Mouse (Mus musculus) E14TG2a.4 (cell line): ENCODE data around the gene Lrguk.

ENCODE experiments used
- H3K27me3 ChIP-seq: 2 replicates; pipeline ENCODE4 v1.6.1; 2014; ENCODE audit warnings: low read length, control low read depth; ENCODE audit not compliant: insufficient read depth
- H3K36me3 ChIP-seq: 2 replicates; pipeline ENCODE4 v1.6.1; 2014; ENCODE audit warnings: low read length, control low read depth; ENCODE audit not compliant: insufficient read depth
- H3K4me1 ChIP-seq: replicated peaks from 2 replicates; pipeline ENCODE4 v1.6.1; 2014; ENCODE audit warnings: low read depth, low read length, control low read depth
- H3K4me3 ChIP-seq: replicated peaks from 2 replicates; pipeline ENCODE4 v1.5.1; 2014; ENCODE audit warnings: mild to moderate bottlenecking, low read length
- H3K9me3 ChIP-seq: 2 replicates; pipeline ENCODE4 v1.6.1; 2014; ENCODE audit warnings: low read length, control low read depth
- CTCF ChIP-seq: conservative IDR thresholded peaks from 2 replicates; pipeline ENCODE4 v1.5.1; 2014; ENCODE audit warnings: low read length
- NANOG ChIP-seq: IDR thresholded peaks from 2 replicates; pipeline ENCODE4 v1.6.1; 2014; ENCODE audit warnings: borderline replicate concordance, low read length, mixed read lengths
- POU5F1 ChIP-seq: IDR thresholded peaks from 2 replicates; pipeline ENCODE4 v1.6.1; 2014; ENCODE audit warnings: low read length, borderline replicate concordance

Gene Lrguk

DNA sequence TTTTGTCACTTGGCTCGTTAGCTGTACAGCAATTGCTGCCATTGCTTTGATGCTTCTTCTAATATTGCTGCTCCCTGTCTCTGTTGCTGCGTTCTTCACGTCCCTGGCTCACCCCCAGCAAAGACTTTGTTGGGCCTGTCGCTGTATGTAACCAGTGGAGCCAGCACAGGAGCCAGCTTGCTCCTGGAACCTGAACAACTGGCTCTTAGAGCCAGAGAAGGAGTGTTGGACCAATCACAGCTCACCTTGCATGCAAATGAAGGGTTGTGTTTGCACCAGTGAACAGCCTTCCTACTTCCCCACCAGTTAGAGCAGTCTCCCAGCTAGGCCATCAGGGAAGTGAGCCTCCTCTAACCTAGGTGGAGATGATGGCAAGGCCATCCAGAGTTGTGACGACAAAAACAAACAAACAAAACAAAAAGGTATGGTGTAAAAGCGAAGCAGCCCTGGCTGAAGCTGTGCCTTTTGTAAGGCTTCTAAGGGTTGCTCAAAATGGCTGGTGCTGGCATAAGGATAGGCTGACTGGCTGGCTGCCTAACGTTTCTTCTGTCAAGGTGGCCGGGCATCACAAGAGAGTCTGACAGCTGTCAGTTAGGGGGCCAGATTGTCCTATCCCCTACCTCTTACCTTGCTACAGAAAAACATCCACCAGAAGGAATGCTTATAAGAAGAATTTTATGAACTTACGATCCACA is 15.7 kb downstream of the Lrguk start:
- peaks cover 8% of the 10 kb centered on the region for H3K4me1 ChIP-seq
- no peak for TF ChIP-seq CTCF
- TF ChIP-seq NANOG = no peak
- TF ChIP-seq POU5F1 = no peak

GRCm38 (mm10) chr6:34046551-34047186 is 17.4 kb downstream of the Lrguk start:
- H3K4me1 ChIP-seq = no peaks in the 10 kb centered on the region
- H3K9me3 ChIP-seq = no peaks in the 10 kb centered on the region
- no peak overlapping the region for H3K4me3 ChIP-seq
- H3K36me3 ChIP-seq = no peaks in the 10 kb centered on the region
- no peak for TF ChIP-seq NANOG
- TF ChIP-seq CTCF = no peak
- no peak for TF ChIP-seq POU5F1
- no peaks in the 10 kb centered on the region for H3K27me3 ChIP-seq

More for the DNA sequence above, 15.7 kb downstream of the Lrguk start:
- no peaks in the 10 kb centered on the region for H3K36me3 ChIP-seq
- H3K9me3 ChIP-seq = no peaks in the 10 kb centered on the region
- no peaks in the 10 kb centered on the region for H3K27me3 ChIP-seq
- no peak overlapping the region for H3K4me3 ChIP-seq

GRCm38 (mm10) chr6:34049433-34049832 is 20.2 kb downstream of the Lrguk start:
- no peak overlapping the region for H3K4me3 ChIP-seq
- H3K36me3 ChIP-seq = no peaks in the 10 kb centered on the region
- H3K4me1 ChIP-seq = no peaks in the 10 kb centered on the region
- TF ChIP-seq POU5F1 (no peak), NANOG (no peak), CTCF (no peak)
- no peaks in the 10 kb centered on the region for H3K27me3 ChIP-seq
- H3K9me3 ChIP-seq = no peaks in the 10 kb centered on the region

DNA sequence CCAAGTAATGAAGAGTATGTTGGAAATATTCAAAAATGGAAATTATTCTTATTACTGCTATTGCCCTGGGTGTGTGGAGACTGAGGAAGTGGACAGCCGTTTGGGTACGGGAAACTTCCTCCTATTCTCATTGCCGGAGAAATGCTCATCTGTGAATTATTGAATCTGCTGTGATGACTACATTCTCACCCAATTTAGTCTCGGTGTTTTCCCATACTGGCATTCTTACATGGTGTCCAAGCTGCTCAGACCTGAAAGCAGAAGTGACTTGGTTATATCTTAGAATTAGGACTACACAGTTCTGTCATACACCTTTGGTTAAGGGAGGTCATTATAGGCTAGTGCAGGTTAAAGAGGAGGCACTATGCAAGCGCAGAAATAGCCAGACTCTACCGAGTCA is 30.5 kb downstream of the Lrguk start:
- Histone ChIP-seq H3K9me3 (peaks cover 3% of the 10 kb centered on the region; the same call in 1 of the 2 replicates), H3K36me3 (no peaks in the 10 kb centered on the region), H3K27me3 (no peaks in the 10 kb centered on the region), H3K4me3 (no peak overlapping the region), H3K4me1 (no peaks in the 10 kb centered on the region)
- no peak for TF ChIP-seq CTCF
- TF ChIP-seq POU5F1 = no peak
- TF ChIP-seq NANOG = no peak

DNA sequence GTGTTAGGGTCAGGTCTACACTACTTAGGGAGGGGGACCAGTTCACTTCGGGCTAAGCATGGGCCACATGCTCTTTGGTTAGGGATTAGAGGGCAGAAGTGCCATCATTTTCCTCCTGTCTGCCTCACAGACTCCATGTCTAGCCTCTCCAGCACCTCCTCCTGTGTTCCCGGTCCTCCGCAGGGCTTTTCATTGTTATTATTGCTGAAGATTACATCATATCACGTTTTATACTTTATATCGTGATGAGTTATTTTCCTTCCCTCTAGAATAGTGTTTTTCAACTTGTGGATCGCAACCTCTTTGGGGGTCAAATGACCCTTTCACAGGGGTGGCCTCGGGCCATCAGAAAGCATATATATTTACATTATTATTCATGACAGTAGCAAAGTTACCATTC is 37.5 kb downstream of the Lrguk start:
- H3K4me1 ChIP-seq = no peaks in the 10 kb centered on the region
- H3K27me3 ChIP-seq = no peaks in the 10 kb centered on the region
- H3K4me3 ChIP-seq = no peak overlapping the region
- no peak for TF ChIP-seq NANOG
- no peak for TF ChIP-seq CTCF
- no peak for TF ChIP-seq POU5F1
- no peaks in the 10 kb centered on the region for H3K36me3 ChIP-seq
- no peaks in the 10 kb centered on the region for H3K9me3 ChIP-seq

DNA sequence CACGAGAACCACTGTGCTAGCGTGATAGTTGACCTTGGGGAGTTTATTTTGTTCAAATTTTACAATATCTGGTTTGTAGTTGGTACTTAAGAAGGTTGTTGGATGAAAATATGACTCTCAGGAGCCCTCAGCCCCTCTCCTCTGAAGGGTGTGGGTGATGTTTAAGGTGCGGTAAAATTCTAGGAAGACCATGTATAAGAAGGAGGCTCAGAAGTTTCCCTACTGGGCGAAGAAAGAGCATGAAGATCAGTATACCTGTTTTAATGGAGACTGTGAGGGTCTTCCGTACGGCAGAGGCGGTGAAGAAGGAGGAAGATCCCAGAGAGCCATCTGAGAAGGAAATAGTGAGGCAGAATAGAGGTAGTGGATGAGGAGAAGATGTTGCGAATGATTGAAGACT is 38.0 kb downstream of the Lrguk start:
- Histone ChIP-seq H3K9me3 (no peaks in the 10 kb centered on the region), H3K27me3 (no peaks in the 10 kb centered on the region), H3K4me3 (no peak overlapping the region), H3K36me3 (no peaks in the 10 kb centered on the region), H3K4me1 (no peaks in the 10 kb centered on the region)
- TF ChIP-seq CTCF (no peak), POU5F1 (no peak), NANOG (no peak)

DNA sequence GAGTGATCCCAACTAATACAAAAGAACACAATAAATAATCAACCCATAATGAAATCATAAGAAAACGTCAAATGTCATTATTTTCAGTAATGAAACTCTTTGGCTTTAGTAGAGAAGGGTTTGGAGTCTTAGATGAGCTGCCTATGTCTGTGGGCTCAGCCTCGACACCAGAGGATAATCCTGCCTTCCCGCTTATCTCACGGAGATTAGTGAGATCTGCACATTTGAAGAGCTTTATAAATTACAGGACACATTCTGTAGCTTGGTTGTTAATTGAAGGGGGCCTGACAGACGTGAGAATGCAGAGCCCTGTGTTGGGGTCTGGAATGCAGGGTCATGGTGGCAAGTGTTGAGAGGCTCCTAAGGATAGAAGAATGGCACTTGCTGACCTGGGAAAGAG is 42.7 kb downstream of the Lrguk start:
- TF ChIP-seq CTCF = no peak
- TF ChIP-seq POU5F1 = no peak
- no peak for TF ChIP-seq NANOG
- H3K27me3 ChIP-seq = no peaks in the 10 kb centered on the region
- no peaks in the 10 kb centered on the region for H3K4me1 ChIP-seq
- H3K36me3 ChIP-seq = no peaks in the 10 kb centered on the region
- no peak overlapping the region for H3K4me3 ChIP-seq
- H3K9me3 ChIP-seq = no peaks in the 10 kb centered on the region

- Histone ChIP-seq H3K27me3 (no peaks in the 10 kb centered on the region), H3K4me1 (no peaks in the 10 kb centered on the region), H3K4me3 (no peak overlapping the region), H3K9me3 (no peaks in the 10 kb centered on the region), H3K36me3 (no peaks in the 10 kb centered on the region)
- TF ChIP-seq CTCF (no peak), POU5F1 (no peak), NANOG (no peak)
Measured at GRCm38 (mm10) chr6:34073931-34074442, 44.7 kb downstream of the Lrguk start.
